Mouse (Mus musculus): ENCODE results near the gene Pip4k2a. TPM values are rescaled to one million over a fixed set of nuclear protein-coding genes. Genes with fewer than 3 reads are reported as not detected.
A peak's percentile ranks its signal among the peaks of the same experiment; 100 is the strongest.

Pip4k2a gene
- polyA plus RNA-seq, 1 experiment from 2014 or later, result 14.9 TPM

- no peak for ATAC-seq (ENCODE audit: insufficient number of reproducible peaks, insufficient read depth, low FRiP score, low read depth)
- Histone ChIP-seq H3K9ac (replicated peaks; ENCODE audit: low read depth, low read length) (no peak overlapping the region), H3K4me3 (ENCODE audit: low read depth, low read length) (no peak overlapping the region), H3K27me3 (ENCODE audit: control insufficient read depth, insufficient read depth, low read length) (no peaks in the 10 kb centered on the region), H3K4me2 (replicated peaks; ENCODE audit: low read depth, low read length) (no peak overlapping the region), H3K27ac (ENCODE audit: low read length) (no peak overlapping the region), H3K9me3 (ENCODE audit: control insufficient read depth, low read depth, low read length) (no peaks in the 10 kb centered on the region), H3K4me1 (ENCODE audit: control insufficient read depth, insufficient read depth, low read length) (peaks cover 7% of the 10 kb centered on the region; the same call in 1 of the 2 replicates), H3K36me3 (ENCODE audit: control insufficient read depth, insufficient read depth, low read length) (no peaks in the 10 kb centered on the region)
- 63% methylated on average over 7 of the region's 7 CpGs for WGBS
Measured at GRCm38 (mm10) chr2:18947669-18948459, 50.1 kb downstream of the Pip4k2a start.

GRCm38 (mm10) chr2:18945438-18945837, 52.5 kb downstream of the Pip4k2a start:
- ATAC-seq (ENCODE audit: insufficient number of reproducible peaks, insufficient read depth, low FRiP score, low read depth), result no peak
- Histone ChIP-seq H3K9ac (replicated peaks; ENCODE audit: low read depth, low read length) (no peak overlapping the region), H3K4me2 (replicated peaks; ENCODE audit: low read depth, low read length) (no peak overlapping the region), H3K27me3 (ENCODE audit: control insufficient read depth, insufficient read depth, low read length) (no peaks in the 10 kb centered on the region), H3K9me3 (ENCODE audit: control insufficient read depth, low read depth, low read length) (no peaks in the 10 kb centered on the region), H3K27ac (ENCODE audit: low read length) (no peak overlapping the region), H3K4me3 (ENCODE audit: low read depth, low read length) (no peak overlapping the region), H3K4me1 (ENCODE audit: control insufficient read depth, insufficient read depth, low read length) (no peaks in the 10 kb centered on the region), H3K36me3 (ENCODE audit: control insufficient read depth, insufficient read depth, low read length) (no peaks in the 10 kb centered on the region)
- WGBS, result 66% methylated on average over 1 of the region's 1 CpGs

GRCm38 (mm10) chr2:18943930-18944329, 54.0 kb downstream of the Pip4k2a start:
- H3K9ac ChIP-seq (replicated peaks; ENCODE audit: low read depth, low read length), result no peak overlapping the region
- WGBS, result 89% methylated on average over 2 of the region's 2 CpGs
- ATAC-seq (ENCODE audit: insufficient number of reproducible peaks, insufficient read depth, low FRiP score, low read depth), result 0 out of 2 replicates have a peak, but pooled peaks have one; percentile 37

GRCm38 (mm10) chr2:18943366-18943765, 54.6 kb downstream of the Pip4k2a start:
- Histone ChIP-seq H3K4me3 (ENCODE audit: low read depth, low read length) (no peak overlapping the region), H3K9me3 (ENCODE audit: control insufficient read depth, low read depth, low read length) (no peaks in the 10 kb centered on the region), H3K9ac (replicated peaks; ENCODE audit: low read depth, low read length) (no peak overlapping the region), H3K36me3 (ENCODE audit: control insufficient read depth, insufficient read depth, low read length) (no peaks in the 10 kb centered on the region), H3K4me2 (replicated peaks; ENCODE audit: low read depth, low read length) (no peak overlapping the region), H3K4me1 (ENCODE audit: control insufficient read depth, insufficient read depth, low read length) (peaks cover 4% of the 10 kb centered on the region; the same call in 1 of the 2 replicates), H3K27ac (ENCODE audit: low read length) (no peak overlapping the region), H3K27me3 (ENCODE audit: control insufficient read depth, insufficient read depth, low read length) (no peaks in the 10 kb centered on the region)
- 61% methylated on average over 4 of the region's 4 CpGs for WGBS
- no peak for ATAC-seq (ENCODE audit: insufficient number of reproducible peaks, insufficient read depth, low FRiP score, low read depth)

More at GRCm38 (mm10) chr2:18943930-18944329, 54.0 kb downstream of the Pip4k2a start:
- Histone ChIP-seq H3K27me3 (ENCODE audit: control insufficient read depth, insufficient read depth, low read length) (no peaks in the 10 kb centered on the region), H3K27ac (ENCODE audit: low read length) (no peak overlapping the region), H3K36me3 (ENCODE audit: control insufficient read depth, insufficient read depth, low read length) (no peaks in the 10 kb centered on the region), H3K4me3 (ENCODE audit: low read depth, low read length) (no peak overlapping the region), H3K4me2 (replicated peaks; ENCODE audit: low read depth, low read length) (no peak overlapping the region), H3K4me1 (ENCODE audit: control insufficient read depth, insufficient read depth, low read length) (0 out of 2 replicates have a peak, but pooled peaks cover 4% of the 10 kb centered on the region), H3K9me3 (ENCODE audit: control insufficient read depth, low read depth, low read length) (no peaks in the 10 kb centered on the region)

DNA sequence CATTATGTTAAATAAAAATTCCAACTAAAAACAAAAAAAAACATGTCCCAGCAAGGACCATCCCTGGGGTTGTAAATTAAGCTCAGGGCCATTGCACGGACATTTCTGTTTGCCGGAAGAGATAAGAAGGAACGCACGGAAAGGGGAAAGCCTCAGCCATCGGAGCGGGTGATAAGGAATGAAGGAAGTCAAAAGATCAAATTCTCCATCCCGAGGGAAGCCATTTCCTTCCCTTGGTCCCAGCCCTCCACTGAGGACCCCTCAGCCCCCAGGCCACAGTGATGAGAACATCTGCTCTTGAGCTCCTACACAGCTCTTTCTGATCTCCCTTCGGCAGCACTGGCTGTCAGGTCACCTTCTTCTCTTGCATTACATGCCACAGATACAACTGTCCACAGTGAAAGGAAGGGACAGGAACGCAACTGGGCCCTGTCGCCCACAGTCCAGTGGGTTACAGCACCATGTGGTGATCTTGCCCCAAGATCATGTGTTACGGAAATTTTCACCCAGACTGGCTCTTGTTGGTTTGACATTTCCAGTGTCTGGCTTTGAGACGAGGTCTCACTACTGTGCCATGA, 57.1 kb downstream of the Pip4k2a start:
- Histone ChIP-seq H3K27ac (ENCODE audit: low read length) (no peak overlapping the region), H3K4me1 (ENCODE audit: control insufficient read depth, insufficient read depth, low read length) (peaks cover 14% of the 10 kb centered on the region)
- 57% methylated on average over 12 of the region's 12 CpGs for WGBS

GRCm38 (mm10) chr2:18938923-18939329, 59.0 kb downstream of the Pip4k2a start:
- Histone ChIP-seq H3K27ac (ENCODE audit: low read length) (no peak overlapping the region), H3K36me3 (ENCODE audit: control insufficient read depth, insufficient read depth, low read length) (no peaks in the 10 kb centered on the region), H3K4me3 (ENCODE audit: low read depth, low read length) (no peak overlapping the region), H3K27me3 (ENCODE audit: control insufficient read depth, insufficient read depth, low read length) (no peaks in the 10 kb centered on the region), H3K4me2 (replicated peaks; ENCODE audit: low read depth, low read length) (no peak overlapping the region), H3K9ac (replicated peaks; ENCODE audit: low read depth, low read length) (no peak overlapping the region), H3K4me1 (ENCODE audit: control insufficient read depth, insufficient read depth, low read length) (peaks cover 14% of the 10 kb centered on the region), H3K9me3 (ENCODE audit: control insufficient read depth, low read depth, low read length) (no peaks in the 10 kb centered on the region)
- ATAC-seq (ENCODE audit: insufficient number of reproducible peaks, insufficient read depth, low FRiP score, low read depth), result no peak
- 41% methylated on average over 8 of the region's 8 CpGs for WGBS

More for the DNA sequence above, 57.1 kb downstream of the Pip4k2a start:
- no peak overlapping the region for H3K4me2 ChIP-seq (replicated peaks; ENCODE audit: low read depth, low read length)
- no peaks in the 10 kb centered on the region for H3K36me3 ChIP-seq (ENCODE audit: control insufficient read depth, insufficient read depth, low read length)
- no peaks in the 10 kb centered on the region for H3K27me3 ChIP-seq (ENCODE audit: control insufficient read depth, insufficient read depth, low read length)
- no peak overlapping the region for H3K9ac ChIP-seq (replicated peaks; ENCODE audit: low read depth, low read length)
- no peak for ATAC-seq (ENCODE audit: insufficient number of reproducible peaks, insufficient read depth, low FRiP score, low read depth)
- no peak overlapping the region for H3K4me3 ChIP-seq (ENCODE audit: low read depth, low read length)
- no peaks in the 10 kb centered on the region for H3K9me3 ChIP-seq (ENCODE audit: control insufficient read depth, low read depth, low read length)

DNA sequence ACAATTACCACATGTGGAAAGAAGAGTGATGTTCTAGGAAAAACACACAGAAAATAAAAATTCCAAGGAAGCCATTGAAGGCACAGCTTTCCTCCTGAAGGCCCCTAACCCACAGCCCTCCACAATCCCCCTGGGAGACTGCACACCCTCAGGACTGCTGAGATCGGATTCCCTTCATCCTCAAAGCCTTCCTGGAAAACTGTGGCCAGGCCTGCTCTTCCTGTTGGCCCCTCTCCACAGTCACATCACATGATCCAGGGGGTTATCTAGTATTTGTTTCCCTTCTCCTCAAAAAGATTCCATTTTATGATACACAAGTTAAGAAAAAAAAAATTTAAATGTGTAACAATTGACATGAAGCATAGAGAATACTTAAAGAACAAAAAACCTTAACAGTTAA, 59.7 kb downstream of the Pip4k2a start:
- WGBS, result 41% methylated on average over 1 of the region's 1 CpGs
- Histone ChIP-seq H3K4me1 (ENCODE audit: control insufficient read depth, insufficient read depth, low read length) (peaks cover 14% of the 10 kb centered on the region), H3K9ac (replicated peaks; ENCODE audit: low read depth, low read length) (no peak overlapping the region), H3K9me3 (ENCODE audit: control insufficient read depth, low read depth, low read length) (no peaks in the 10 kb centered on the region), H3K4me3 (ENCODE audit: low read depth, low read length) (no peak overlapping the region), H3K27ac (ENCODE audit: low read length) (no peak overlapping the region), H3K27me3 (ENCODE audit: control insufficient read depth, insufficient read depth, low read length) (no peaks in the 10 kb centered on the region), H3K36me3 (ENCODE audit: control insufficient read depth, insufficient read depth, low read length) (no peaks in the 10 kb centered on the region), H3K4me2 (replicated peaks; ENCODE audit: low read depth, low read length) (no peak overlapping the region)
- no peak for ATAC-seq (ENCODE audit: insufficient number of reproducible peaks, insufficient read depth, low FRiP score, low read depth)

DNA sequence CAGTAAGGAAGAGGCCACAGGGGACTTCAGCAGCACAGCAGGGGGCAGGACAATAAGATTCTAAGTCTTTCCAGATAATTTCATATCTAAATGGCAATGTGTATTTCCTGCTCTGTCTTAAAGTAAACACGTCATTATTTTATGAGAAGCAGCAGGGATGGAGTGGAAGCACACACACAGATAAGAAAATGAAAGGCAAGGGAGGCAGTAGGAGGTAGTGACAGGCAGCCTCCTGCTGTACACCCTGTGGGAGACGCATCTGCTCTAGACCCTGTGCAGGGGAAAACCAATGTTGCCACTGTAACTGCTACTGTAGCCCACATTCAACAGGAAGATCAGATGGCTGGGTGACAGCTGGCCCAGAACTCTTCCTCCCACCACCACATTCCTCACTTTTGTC, 60.3 kb downstream of the Pip4k2a start:
- 59% methylated on average over 2 of the region's 2 CpGs for WGBS
- no peak overlapping the region for H3K9ac ChIP-seq (replicated peaks; ENCODE audit: low read depth, low read length)
- ATAC-seq (ENCODE audit: insufficient number of reproducible peaks, insufficient read depth, low FRiP score, low read depth), result no peak

More for the DNA sequence above, 60.3 kb downstream of the Pip4k2a start:
- H3K4me2 ChIP-seq (replicated peaks; ENCODE audit: low read depth, low read length), result no peak overlapping the region
- no peaks in the 10 kb centered on the region for H3K27me3 ChIP-seq (ENCODE audit: control insufficient read depth, insufficient read depth, low read length)
- no peak overlapping the region for H3K4me3 ChIP-seq (ENCODE audit: low read depth, low read length)
- H3K27ac ChIP-seq (ENCODE audit: low read length), result peak overlapping the region; percentile 21; the same call in 1 of the 2 replicates
- H3K36me3 ChIP-seq (ENCODE audit: control insufficient read depth, insufficient read depth, low read length), result no peaks in the 10 kb centered on the region
- H3K9me3 ChIP-seq (ENCODE audit: control insufficient read depth, low read depth, low read length), result no peaks in the 10 kb centered on the region
- peaks cover 14% of the 10 kb centered on the region for H3K4me1 ChIP-seq (ENCODE audit: control insufficient read depth, insufficient read depth, low read length)
